27 mouse cellular contexts compared by ENCODE assay signal in genomic region chr14:34326606-34327005, GRCm38 (mm10). TPM values are rescaled to one million over a fixed set of nuclear protein-coding genes. Genes with fewer than 3 reads are reported as not detected.
"Had no signal": no experiment of that assay in that cellular context is flagged by ENCODE, and none has a peak within 500 bp of the region (broad histone marks: within the 10 kb centered on the region; RNA-seq: fewer than 3 reads in every experiment).

No protein-coding gene starts in this region.

- DNase-seq: liver, postnatal 0 days; lung, adult 2 months; lung, postnatal 14 days; lung, postnatal 36 days; retina, postnatal 1 day; right cerebral cortex, adult 18-20 months; right cerebral cortex, postnatal 14 days; right cerebral cortex, postnatal 4 days; spleen, adult 18-20 months; thymus, adult 18-20 months; thymus, postnatal 14 days; thymus, postnatal 36 days had no signal

- H3K9me3 ChIP-seq: liver, embryonic 15.5 days; lung, embryonic 15.5 days; midbrain, embryonic 10.5 days; midbrain, embryonic 13.5 days; midbrain, embryonic 15.5 days; neural tube, embryonic 13.5 days; neural tube, embryonic 15.5 days had no signal

- H3K9ac ChIP-seq: liver, embryonic 15.5 days; liver, postnatal 0 days; lung, embryonic 15.5 days; midbrain, embryonic 13.5 days; midbrain, embryonic 15.5 days; neural tube, embryonic 13.5 days; neural tube, embryonic 15.5 days had no signal

- ATAC-seq: liver, postnatal 0 days; lung, postnatal 0 days; midbrain, embryonic 13.5 days; midbrain, embryonic 15.5 days had no signal

- H3K4me1 ChIP-seq: liver, embryonic 15.5 days; lung, embryonic 15.5 days; midbrain, embryonic 10.5 days; midbrain, embryonic 13.5 days; midbrain, embryonic 15.5 days; neural tube, embryonic 13.5 days; neural tube, embryonic 15.5 days had no signal

- H3K4me3 ChIP-seq: liver, embryonic 15.5 days; lung, embryonic 15.5 days; midbrain, embryonic 10.5 days; midbrain, embryonic 13.5 days; midbrain, embryonic 15.5 days; myocyte; neural tube, embryonic 13.5 days; neural tube, embryonic 15.5 days had no signal

- H3K27ac ChIP-seq: liver, embryonic 15.5 days; lung, embryonic 15.5 days; macrophage; midbrain, embryonic 10.5 days; midbrain, embryonic 13.5 days; midbrain, embryonic 15.5 days; neural tube, embryonic 13.5 days; neural tube, embryonic 15.5 days had no signal

- H3K27me3 ChIP-seq: liver, embryonic 15.5 days; lung, embryonic 15.5 days; midbrain, embryonic 13.5 days; midbrain, embryonic 15.5 days; neural tube, embryonic 13.5 days; neural tube, embryonic 15.5 days had no signal

- H3K4me2 ChIP-seq: liver, embryonic 15.5 days; lung, embryonic 15.5 days; midbrain, embryonic 13.5 days; midbrain, embryonic 15.5 days; neural tube, embryonic 13.5 days; neural tube, embryonic 15.5 days had no signal

RNA-seq across cellular contexts. Expression of gene Fam25c, which starts 28.6 kb away (rescaled TPM):
- total RNA-seq: megakaryocyte, adult 5-6 weeks; megakaryocyte-erythroid progenitor cell, adult 5-6 weeks had no signal
- polyA plus RNA-seq: lung, embryonic 15.5 days; macrophage; midbrain, embryonic 10.5 days; midbrain, embryonic 13.5 days; midbrain, embryonic 15.5 days; myocyte; neural tube, embryonic 11.5 days; neural tube, embryonic 13.5 days; neural tube, embryonic 15.5 days; small intestine, adult 2 months; stomach, embryonic 14.5 days had no signal

RNA-seq across cellular contexts. Expression of gene Sncg, which starts 48.0 kb away (rescaled TPM):
- total RNA-seq: megakaryocyte, adult 5-6 weeks; megakaryocyte-erythroid progenitor cell, adult 5-6 weeks had no signal
- polyA plus RNA-seq: macrophage had no signal

RNA-seq across cellular contexts. Expression of gene Mmrn2, which starts 48.7 kb away (rescaled TPM):
- total RNA-seq: megakaryocyte, adult 5-6 weeks; megakaryocyte-erythroid progenitor cell, adult 5-6 weeks had no signal
- polyA plus RNA-seq: macrophage had no signal
